In the genomic region with DNA sequence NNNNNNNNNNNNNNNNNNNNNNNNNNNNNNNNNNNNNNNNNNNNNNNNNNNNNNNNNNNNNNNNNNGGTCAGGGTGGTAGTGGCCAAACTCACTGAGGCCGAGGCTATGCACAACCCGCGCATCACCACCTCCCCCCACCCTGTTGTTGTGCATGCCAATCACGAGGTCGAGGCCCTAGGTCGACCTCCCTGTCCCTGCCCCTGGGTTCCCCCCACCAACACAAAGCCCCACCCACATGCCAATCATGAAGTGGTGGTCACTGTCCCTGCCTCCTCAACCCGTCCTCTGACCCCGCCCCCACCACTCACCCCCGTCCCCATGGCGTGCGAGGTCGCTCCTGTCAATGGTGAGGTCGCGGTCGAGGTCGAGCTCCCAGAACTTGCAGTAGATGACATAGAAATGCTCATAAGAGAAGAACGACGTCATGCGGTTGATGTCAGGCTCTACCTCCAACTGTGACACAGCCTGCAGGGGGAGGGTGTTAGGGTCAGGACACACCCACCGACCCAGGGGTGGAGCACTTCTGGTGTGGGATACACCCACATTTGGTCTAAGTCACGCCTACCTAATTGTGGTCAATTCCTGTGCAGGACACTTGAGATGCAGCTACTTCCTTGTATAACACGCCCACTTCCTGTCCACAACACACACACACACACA, we compare ENCODE assay signal across 9 mouse cellular contexts. TPM values are rescaled to one million over a fixed set of nuclear protein-coding genes. Genes with fewer than 3 reads are reported as not detected.
DNase-seq lines count a peak whose midpoint lies in the region; ATAC-seq lines count a peak whose summit lies in the region.
"Had no signal": no experiment of that assay in that cellular context is flagged by ENCODE, and none has a peak within 500 bp of the region (broad histone marks: within the 10 kb centered on the region; RNA-seq: fewer than 3 reads in every experiment).

No protein-coding gene starts in this region.

- no peak overlapping the region for H3K27ac ChIP-seq in heart, embryonic 14.5 days (replicated peaks in 1 of 2; ENCODE audit: control insufficient read depth in 1 of 2, insufficient read depth in 1 of 2, low read depth in 2 of 2, low read length in 2 of 2)
- H3K27ac ChIP-seq in midbrain, embryonic 14.5 days (replicated peaks; ENCODE audit: low read depth, low read length), result no peak overlapping the region

- no peaks in the 10 kb centered on the region for H3K4me1 ChIP-seq in heart, embryonic 14.5 days (ENCODE audit: control insufficient read depth in 2 of 2, insufficient read depth in 2 of 2, low read length in 2 of 2)
- no peaks in the 10 kb centered on the region for H3K4me1 ChIP-seq in midbrain, embryonic 14.5 days (ENCODE audit: control insufficient read depth, insufficient read depth, low read length)

- H3K4me2 ChIP-seq in heart, embryonic 14.5 days (ENCODE audit: low read length), result no peak overlapping the region
- no peak overlapping the region for H3K4me2 ChIP-seq in midbrain, embryonic 14.5 days (ENCODE audit: low read length)

- H3K9ac ChIP-seq in heart, embryonic 14.5 days (ENCODE audit: low read length), result no peak overlapping the region
- no peak overlapping the region for H3K9ac ChIP-seq in midbrain, embryonic 14.5 days (replicated peaks; ENCODE audit: low read length)

- peaks cover 37% of the 10 kb centered on the region for H3K36me3 ChIP-seq in heart, embryonic 14.5 days (ENCODE audit: control insufficient read depth, insufficient read depth, low read length)
- peaks cover 36% of the 10 kb centered on the region for H3K36me3 ChIP-seq in midbrain, embryonic 14.5 days (ENCODE audit: control insufficient read depth, insufficient read depth, low read length)

- ATAC-seq in heart, embryonic 14.5 days (ENCODE audit: insufficient number of reproducible peaks, insufficient read depth, low FRiP score, low read depth), result 0 out of 2 replicates have a peak, but pooled peaks have one; percentile 18
- peak; percentile 31 for ATAC-seq in midbrain, embryonic 14.5 days (ENCODE audit: low FRiP score, low TSS enrichment)

- H3K27me3 ChIP-seq in heart, embryonic 14.5 days (ENCODE audit: control insufficient read depth, insufficient read depth, low read length), result no peaks in the 10 kb centered on the region
- no peaks in the 10 kb centered on the region for H3K27me3 ChIP-seq in midbrain, embryonic 14.5 days (ENCODE audit: control insufficient read depth, insufficient read depth, low read length)

- WGBS in heart, embryonic 14.5 days, result 96% methylated on average over 22 of the region's 22 CpGs
- WGBS in midbrain, embryonic 14.5 days, result 97% methylated on average over 22 of the region's 22 CpGs

- peak; percentile 13 for DNase-seq in gastrocnemius, postnatal 10 days
- DNase-seq in gastrocnemius, adult 8-10 months (ENCODE audit: low spot score in 2 of 2), result no peak
- peak; percentile 57 for DNase-seq in CD4-positive helper T cell, adult 2 months (ENCODE audit: low read depth, low spot score)
- peak; percentile 3 to 4 for DNase-seq in adrenal gland, postnatal 4 days (ENCODE audit: low spot score in 2 of 2)
- peak; percentile 2 to 13 for DNase-seq in layer of hippocampus, postnatal 14 days (ENCODE audit: low spot score in 2 of 2)
- peak; percentile 1 for DNase-seq in midbrain, embryonic 14.5 days
- peak; percentile 19 for DNase-seq in thymus, postnatal 14 days

- no peak overlapping the region for H3K4me3 ChIP-seq in heart, embryonic 14.5 days (ENCODE audit: control insufficient read depth in 1 of 2, insufficient read depth in 1 of 2, low read depth in 1 of 2, low read length in 2 of 2)
- no peak overlapping the region for H3K4me3 ChIP-seq in midbrain, embryonic 14.5 days (replicated peaks; ENCODE audit: low read depth, low read length)

- peaks cover 33% of the 10 kb centered on the region for H3K9me3 ChIP-seq in heart, embryonic 14.5 days (ENCODE audit: control insufficient read depth, low read length)
- H3K9me3 ChIP-seq in midbrain, embryonic 14.5 days (ENCODE audit: control insufficient read depth, low read length), result peaks cover 32% of the 10 kb centered on the region

RNA-seq across cellular contexts. Expression of a gene that starts 37.9 kb away (rescaled TPM):
- total RNA-seq in gastrocnemius, postnatal 10 days (2021), result 10 to 100 TPM; 90.6 to 95.7 TPM
- total RNA-seq in gastrocnemius, adult 8-10 months (2022), result 10 to 100 TPM; 22.9 to 32.5 (median 27.4) TPM
- 100 to 1,000 TPM; 163 to 165 TPM for total RNA-seq in adrenal gland, postnatal 4 days (2021)
- 114 and 131 TPM in 2 replicates for polyA plus RNA-seq in heart, embryonic 14.5 days (2014; fragmentation: Nextera tagmentation; extraction: Ambion mirVana)
- 10 to 100 TPM; 90.9 to 98.3 TPM for total RNA-seq in layer of hippocampus, postnatal 14 days (2021)
- 158 and 162 TPM in 2 replicates for polyA plus RNA-seq in midbrain, embryonic 14.5 days (2014; fragmentation: Nextera tagmentation; extraction: Ambion mirVana)

RNA-seq across cellular contexts. Expression of a gene that starts 54.8 kb away (rescaled TPM):
- not detected for total RNA-seq in gastrocnemius, postnatal 10 days (2021)
- total RNA-seq in gastrocnemius, adult 8-10 months (2022), result not detected
- total RNA-seq in adrenal gland, postnatal 4 days (2021), result not detected
- not detected in 2 replicates for polyA plus RNA-seq in heart, embryonic 14.5 days (2014; fragmentation: Nextera tagmentation; extraction: Ambion mirVana)
- total RNA-seq in layer of hippocampus, postnatal 14 days (2021), result not detected
- not detected in 2 replicates for polyA plus RNA-seq in midbrain, embryonic 14.5 days (2014; fragmentation: Nextera tagmentation; extraction: Ambion mirVana)
- polyA plus RNA-seq: heart, postnatal 0 days had no signal

Comparison
In these comparisons a context has a peak if more than half of its experiments do, and no peak if none do; other contexts are left out.
1. DNase-seq: peak in gastrocnemius, postnatal 10 days (single experiment), CD4-positive helper T cell, adult 2 months (single experiment), adrenal gland, postnatal 4 days (2 of 2), layer of hippocampus, postnatal 14 days (2 of 2), midbrain, embryonic 14.5 days (single experiment) and thymus, postnatal 14 days (single experiment); none in gastrocnemius, adult 8-10 months (0 of 2).